Mouse (Mus musculus): ENCODE results near the gene Fkbp11.
A peak's percentile ranks its signal among the peaks of the same experiment; 100 is the strongest.
"Not testable (repeated sequence)": the region's sequence is repeated elsewhere in the genome, so short reads cannot be mapped to it uniquely, and the experiment has no call there.

Gene Fkbp11

GRCm38 (mm10) chr15:98727443-98728321 is at the start of gene Fkbp11:
Gene Fkbp11, minus strand, starts transcription at chr15:98728198.
- peak in 1 of 2 experiments; percentile 52 for DNase-seq (ENCODE audit: low spot score in 2 of 2)

DNA sequence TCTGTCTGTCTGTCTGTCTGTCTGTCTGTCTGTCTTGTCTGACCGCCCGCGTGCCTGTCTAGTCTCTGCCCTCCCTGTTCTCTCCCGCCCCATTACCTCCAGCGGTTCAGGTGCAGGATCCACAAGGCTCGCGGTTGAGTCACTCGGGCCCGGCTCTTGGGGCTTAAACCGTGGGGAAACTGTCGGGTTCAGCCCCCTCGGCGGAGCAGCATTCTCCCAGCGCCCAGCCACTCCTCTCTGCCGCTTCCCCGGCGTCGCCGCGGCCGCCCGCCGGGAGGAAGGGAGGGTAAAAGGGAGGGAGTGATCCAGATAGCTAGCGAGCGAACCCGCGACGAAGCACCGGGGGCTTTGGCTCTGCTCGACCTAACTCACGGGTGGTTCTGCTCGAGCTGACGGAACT is 49.8 kb upstream of the Fkbp11 start, which contains the start of gene Wnt10b:
Gene Wnt10b (minus strand): TSS at position 389 of the 400 bp plus-strand sequence.
- peak in 1 of 2 experiments; percentile 29 for DNase-seq (ENCODE audit: low spot score in 2 of 2)

- DNase-seq (ENCODE audit: low spot score in 2 of 2), result peak in 1 of 2 experiments; percentile 38
Observed at GRCm38 (mm10) chr15:98777005-98777616, 49.1 kb upstream of the Fkbp11 start.

DNA sequence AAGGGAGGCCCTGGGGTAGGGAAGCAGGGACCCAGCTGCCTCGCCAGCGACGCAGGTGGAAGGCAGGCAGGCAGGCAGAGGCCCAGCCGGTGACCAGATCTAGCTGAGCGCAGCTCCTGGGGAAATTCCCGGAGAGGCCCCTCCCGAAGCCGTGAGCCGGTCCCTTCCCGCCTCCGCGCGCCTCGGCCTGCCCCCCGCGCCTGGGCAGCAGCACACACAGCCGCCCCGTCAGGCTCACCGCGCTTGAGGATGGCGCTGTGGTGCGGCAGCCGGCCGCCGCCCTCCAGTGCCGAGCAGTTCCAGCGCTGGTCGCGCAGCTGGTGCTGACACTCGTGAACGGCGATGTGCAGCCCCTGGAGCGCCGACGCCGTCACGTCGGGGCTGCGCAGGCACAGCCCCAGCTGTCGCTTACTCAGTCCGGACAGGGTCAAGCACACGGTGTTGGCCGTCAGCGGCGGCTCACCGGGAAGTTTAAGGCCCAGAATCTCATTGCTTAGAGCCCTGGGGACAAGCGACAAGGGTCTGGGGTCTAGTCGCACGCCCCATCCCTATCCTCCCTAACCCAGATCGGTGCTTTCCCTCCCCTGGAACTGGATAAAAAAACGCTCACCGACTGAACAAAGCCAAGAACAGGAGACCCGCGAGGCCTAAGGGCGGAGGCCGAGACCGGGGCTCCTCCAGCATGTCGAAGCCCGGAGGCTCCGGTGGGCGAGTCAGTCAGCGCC is 48.4 kb upstream of the Fkbp11 start:
- DNase-seq (ENCODE audit: low spot score in 2 of 2), result peak in 1 of 2 experiments; percentile 45

DNA sequence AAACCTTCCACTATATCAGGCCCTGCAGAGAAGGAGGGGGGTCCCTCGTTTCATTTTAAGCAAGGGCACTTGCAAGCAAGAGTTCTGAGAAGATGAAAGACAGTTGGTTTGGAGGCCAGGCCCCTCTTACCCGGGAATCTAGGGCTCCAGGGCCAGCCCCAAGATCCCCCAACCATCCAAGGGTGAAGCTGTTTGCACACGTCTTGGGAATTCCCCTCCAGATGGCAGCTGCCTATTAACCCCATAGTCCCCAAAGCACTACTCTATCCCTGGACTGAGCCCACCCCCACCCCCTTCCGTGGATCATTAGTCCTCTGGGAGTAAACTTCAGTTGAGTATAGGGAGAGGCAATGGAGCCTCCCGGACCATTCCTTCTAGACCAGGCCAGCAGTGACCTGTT is 47.5 kb upstream of the Fkbp11 start:
- DNase-seq (ENCODE audit: low spot score in 2 of 2), result no peak

GRCm38 (mm10) chr15:98774096-98774495 is 46.1 kb upstream of the Fkbp11 start:
- no peak for DNase-seq (ENCODE audit: low spot score in 2 of 2)

DNA sequence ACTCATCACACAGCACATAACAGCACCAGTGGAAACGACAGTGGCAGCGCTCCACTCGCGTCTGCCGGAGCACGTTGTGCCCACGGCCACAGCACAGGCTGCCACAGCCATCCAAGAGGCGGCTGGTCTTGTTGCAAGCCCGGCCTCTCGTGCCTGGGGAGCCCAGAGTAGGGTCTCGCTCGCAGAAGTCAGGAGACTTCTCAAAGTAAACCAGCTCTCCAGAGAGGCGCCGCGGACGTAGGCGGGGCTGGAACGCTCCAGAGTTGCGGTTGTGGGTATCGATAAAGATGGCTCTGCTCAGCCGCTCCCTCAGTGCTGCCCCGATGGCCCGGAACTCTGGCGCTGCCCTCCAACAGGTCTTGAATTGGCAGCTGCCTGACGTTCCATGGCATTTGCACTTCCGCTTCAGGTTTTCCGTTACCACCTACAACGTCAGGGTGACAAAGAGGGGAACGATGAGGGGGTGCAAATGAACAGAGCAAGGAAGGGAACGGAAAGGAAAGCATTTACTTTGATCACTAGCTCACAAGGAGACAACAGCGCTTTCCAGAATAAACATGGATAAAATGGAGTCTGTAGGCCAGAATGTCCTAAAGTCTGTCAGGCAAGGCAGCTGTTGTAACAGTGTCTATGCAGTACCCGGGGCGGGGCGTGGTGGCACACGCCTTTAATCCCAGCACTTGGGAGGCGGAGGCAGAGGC is 44.7 kb upstream of the Fkbp11 start:
- DNase-seq (ENCODE audit: low spot score in 2 of 2), result peak in 1 of 2 experiments; percentile 51

DNA sequence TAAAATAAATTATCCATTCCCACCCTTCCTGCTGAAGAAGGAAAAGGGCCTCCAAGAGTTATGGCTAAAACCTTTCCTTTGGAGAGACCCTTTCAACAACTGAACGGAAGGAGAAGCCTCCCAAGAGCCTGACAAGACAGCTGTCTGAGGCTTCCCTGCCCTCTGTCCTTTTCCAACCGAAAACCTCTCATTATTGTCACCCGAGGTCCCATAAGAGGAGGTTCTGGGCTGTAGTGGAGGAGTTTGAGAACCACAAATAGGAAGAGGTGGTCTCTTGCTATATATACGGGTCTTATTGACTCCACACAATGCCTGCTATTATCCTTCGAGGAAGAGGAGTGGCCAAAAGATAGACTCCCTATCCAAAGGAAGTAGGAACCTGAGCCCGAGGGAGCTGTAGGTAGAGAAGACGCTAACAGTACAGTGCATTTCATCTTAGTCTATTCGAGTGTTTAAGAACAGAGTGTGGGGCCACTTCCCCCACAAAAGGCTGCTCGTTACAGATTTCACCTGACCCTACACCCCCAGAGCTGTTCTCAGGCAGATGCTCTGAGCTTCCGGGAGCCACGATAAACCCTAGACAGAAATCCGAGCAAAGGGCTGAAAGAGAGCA is 43.9 kb upstream of the Fkbp11 start:
- DNase-seq (ENCODE audit: low spot score in 2 of 2), result no peak

GRCm38 (mm10) chr15:98768259-98768658 is 40.3 kb upstream of the Fkbp11 start:
- no peak for DNase-seq (ENCODE audit: low spot score in 2 of 2)

GRCm38 (mm10) chr15:98765929-98766328 is 37.9 kb upstream of the Fkbp11 start:
- DNase-seq (ENCODE audit: low spot score in 2 of 2), result no peak

GRCm38 (mm10) chr15:98762670-98763529 is 34.9 kb upstream of the Fkbp11 start, which contains the start of gene Arf3:
Gene Arf3, minus strand, starts transcription at chr15:98763214.
- DNase-seq (ENCODE audit: low spot score in 2 of 2), result peak; percentile 82 to 94

GRCm38 (mm10) chr15:98762201-98762621 is 34.2 kb upstream of the Fkbp11 start:
- peak; percentile 43 to 62 for DNase-seq (ENCODE audit: low spot score in 2 of 2)

DNA sequence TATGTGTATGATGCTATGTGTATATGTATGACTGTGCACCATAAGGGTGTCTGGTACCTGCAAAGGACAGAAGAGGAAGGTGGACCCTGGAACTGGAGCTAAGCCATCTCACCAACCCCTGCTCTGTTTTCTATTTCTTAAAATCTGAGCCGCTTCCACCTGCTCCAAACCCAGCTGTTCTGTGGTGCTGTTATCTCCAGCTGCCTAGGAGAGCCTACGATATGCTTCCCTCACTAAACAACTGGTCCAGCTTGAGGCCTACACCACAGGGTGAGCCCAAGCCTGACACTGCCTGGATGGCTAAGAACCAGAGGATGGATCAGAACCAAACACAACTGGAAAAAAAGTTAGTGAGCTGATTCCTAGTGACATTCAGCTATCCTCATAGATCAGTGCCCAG is 26.1 kb upstream of the Fkbp11 start:
- no peak for DNase-seq (ENCODE audit: low spot score in 2 of 2)

DNA sequence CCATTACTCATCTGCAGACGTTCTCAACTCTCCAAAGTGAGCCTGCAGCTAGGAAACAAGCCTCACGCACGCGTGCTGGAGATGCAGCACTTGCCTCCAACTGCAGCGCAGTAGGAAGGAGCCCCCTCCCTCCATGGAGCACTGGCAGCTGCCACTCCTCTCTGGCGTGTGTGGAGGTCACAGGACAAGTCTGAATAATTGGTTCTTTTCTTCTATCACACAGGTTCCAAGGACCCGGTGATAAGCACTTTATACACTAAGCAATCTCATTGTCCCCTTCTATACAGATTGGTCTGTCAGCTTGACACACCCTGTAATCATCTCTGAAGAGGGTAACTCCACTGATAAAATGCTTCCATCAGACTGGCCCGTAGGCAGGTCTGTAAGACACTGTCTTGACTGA is 25.0 kb upstream of the Fkbp11 start:
- no peak for DNase-seq (ENCODE audit: low spot score in 2 of 2)

GRCm38 (mm10) chr15:98749093-98749492 is 21.1 kb upstream of the Fkbp11 start:
- DNase-seq (ENCODE audit: low spot score in 2 of 2), result no peak

DNA sequence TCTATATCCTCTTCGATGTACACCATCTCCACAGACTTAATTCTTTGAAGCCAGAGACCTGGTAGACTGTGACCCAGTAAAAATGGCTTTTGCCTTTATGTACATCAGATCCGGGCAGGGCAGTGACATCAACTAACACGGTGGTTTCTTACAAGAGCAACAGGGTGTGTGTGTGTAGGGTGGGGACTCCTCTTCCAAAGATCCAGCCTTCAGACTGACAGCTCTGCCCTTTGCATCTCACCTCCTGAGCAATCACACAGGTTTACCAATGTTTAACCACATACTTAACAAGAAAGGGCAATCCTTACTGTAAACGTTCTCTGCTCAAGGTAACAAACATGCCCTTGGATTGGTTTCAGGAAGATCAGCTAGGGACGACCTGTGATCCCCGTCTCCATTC is 19.3 kb upstream of the Fkbp11 start:
- no peak for DNase-seq (ENCODE audit: low spot score in 2 of 2)

GRCm38 (mm10) chr15:98746344-98746965 is 18.5 kb upstream of the Fkbp11 start:
- DNase-seq (ENCODE audit: low spot score in 2 of 2), result no peak

GRCm38 (mm10) chr15:98743863-98744262 is 15.9 kb upstream of the Fkbp11 start:
- not testable (repeated sequence) for DNase-seq (ENCODE audit: low spot score in 2 of 2)

- DNase-seq (ENCODE audit: low spot score in 2 of 2), result no peak
Observed at GRCm38 (mm10) chr15:98742766-98743428, 14.9 kb upstream of the Fkbp11 start.
